Mouse (Mus musculus): ENCODE measurements around the gene Tal1. TPM values are rescaled to one million over a fixed set of nuclear protein-coding genes. Genes with fewer than 3 reads are reported as not detected.

Gene Tal1
- polyA plus RNA-seq, 1 experiment from 2014 or later: 1.4 TPM

- ATAC-seq (ENCODE audit: insufficient number of reproducible peaks, insufficient read depth, low FRiP score, low TSS enrichment, low read depth): no peak
- no peaks in the 10 kb centered on the region for H3K4me1 ChIP-seq
Measured at GRCm38 (mm10) chr4:115075204-115075915, 19.1 kb downstream of the Tal1 start.

GRCm38 (mm10) chr4:115078892-115079820 lies 22.9 kb downstream of the Tal1 start:
- Histone ChIP-seq H3K4me2 (no peak overlapping the region), H3K4me3 (no peak overlapping the region), H3K27ac (no peak overlapping the region), H3K4me1 (no peaks in the 10 kb centered on the region), H3K27me3 (peaks cover 6% of the 10 kb centered on the region; the same call in 1 of the 2 replicates), H3K9ac (peak overlapping the region; percentile 21; the same call in 1 of the 2 replicates), H3K36me3 (no peaks in the 10 kb centered on the region), H3K9me3 (no peaks in the 10 kb centered on the region)
- WGBS: 18% methylated on average over 10 of the region's 10 CpGs
- peak; percentile 15; the same call in 1 of the 2 replicates for ATAC-seq (ENCODE audit: insufficient number of reproducible peaks, insufficient read depth, low FRiP score, low TSS enrichment, low read depth)

More at GRCm38 (mm10) chr4:115075204-115075915, 19.1 kb downstream of the Tal1 start:
- Histone ChIP-seq H3K9me3 (no peaks in the 10 kb centered on the region), H3K4me3 (no peak overlapping the region), H3K27me3 (no peaks in the 10 kb centered on the region), H3K27ac (no peak overlapping the region), H3K4me2 (no peak overlapping the region), H3K36me3 (no peaks in the 10 kb centered on the region), H3K9ac (no peak overlapping the region)
- 46% methylated on average over 3 of the region's 3 CpGs for WGBS

- no peak overlapping the region for H3K27ac ChIP-seq
- H3K27me3 ChIP-seq: peaks cover 9% of the 10 kb centered on the region; the same call in 1 of the 2 replicates
- no peaks in the 10 kb centered on the region for H3K9me3 ChIP-seq
- WGBS: 20% methylated on average over 5 of the region's 5 CpGs
- no peaks in the 10 kb centered on the region for H3K36me3 ChIP-seq
- H3K4me2 ChIP-seq: no peak overlapping the region
- no peak for ATAC-seq (ENCODE audit: insufficient number of reproducible peaks, insufficient read depth, low FRiP score, low TSS enrichment, low read depth)
- no peak overlapping the region for H3K9ac ChIP-seq
- no peak overlapping the region for H3K4me3 ChIP-seq
- no peaks in the 10 kb centered on the region for H3K4me1 ChIP-seq
Measured at GRCm38 (mm10) chr4:115079821-115080349, 23.7 kb downstream of the Tal1 start.

- Histone ChIP-seq H3K4me2 (no peak overlapping the region), H3K36me3 (no peaks in the 10 kb centered on the region), H3K9me3 (no peaks in the 10 kb centered on the region), H3K4me1 (no peaks in the 10 kb centered on the region), H3K27me3 (peaks cover 22% of the 10 kb centered on the region), H3K27ac (no peak overlapping the region), H3K9ac (no peak overlapping the region), H3K4me3 (no peak overlapping the region)
- WGBS: 84% methylated on average over 3 of the region's 3 CpGs
- ATAC-seq (ENCODE audit: insufficient number of reproducible peaks, insufficient read depth, low FRiP score, low TSS enrichment, low read depth): no peak
Measured at GRCm38 (mm10) chr4:115083031-115083430, 26.8 kb downstream of the Tal1 start.

GRCm38 (mm10) chr4:115085522-115086095 lies 29.4 kb downstream of the Tal1 start:
- Histone ChIP-seq H3K36me3 (no peaks in the 10 kb centered on the region), H3K27me3 (peaks cover 40% of the 10 kb centered on the region), H3K9me3 (no peaks in the 10 kb centered on the region), H3K4me2 (no peak overlapping the region), H3K27ac (no peak overlapping the region), H3K9ac (no peak overlapping the region), H3K4me3 (no peak overlapping the region), H3K4me1 (no peaks in the 10 kb centered on the region)
- ATAC-seq (ENCODE audit: insufficient number of reproducible peaks, insufficient read depth, low FRiP score, low TSS enrichment, low read depth): no peak
- 17% methylated on average over 6 of the region's 6 CpGs for WGBS

- Histone ChIP-seq H3K36me3 (no peaks in the 10 kb centered on the region), H3K4me1 (no peaks in the 10 kb centered on the region), H3K9ac (no peak overlapping the region), H3K27me3 (peaks cover 40% of the 10 kb centered on the region), H3K4me3 (no peak overlapping the region), H3K27ac (no peak overlapping the region), H3K4me2 (no peak overlapping the region), H3K9me3 (no peaks in the 10 kb centered on the region)
- no peak for ATAC-seq (ENCODE audit: insufficient number of reproducible peaks, insufficient read depth, low FRiP score, low TSS enrichment, low read depth)
- WGBS: 64% methylated on average over 4 of the region's 4 CpGs
Measured at GRCm38 (mm10) chr4:115086257-115086656, 30.0 kb downstream of the Tal1 start.

- Histone ChIP-seq H3K4me3 (no peak overlapping the region), H3K9me3 (no peaks in the 10 kb centered on the region), H3K27ac (no peak overlapping the region), H3K4me2 (no peak overlapping the region), H3K4me1 (no peaks in the 10 kb centered on the region), H3K36me3 (no peaks in the 10 kb centered on the region), H3K27me3 (peaks cover 42% of the 10 kb centered on the region), H3K9ac (no peak overlapping the region)
- no peak for ATAC-seq (ENCODE audit: insufficient number of reproducible peaks, insufficient read depth, low FRiP score, low TSS enrichment, low read depth)
- WGBS: 61% methylated on average over 3 of the region's 3 CpGs
Measured at GRCm38 (mm10) chr4:115086763-115087415, 30.7 kb downstream of the Tal1 start.

GRCm38 (mm10) chr4:115088611-115089338 lies 32.5 kb downstream of the Tal1 start, which contains the start of gene Pdzk1ip1:
Pdzk1ip1 (plus strand) TSS chr4:115088708.
- Histone ChIP-seq H3K36me3 (no peaks in the 10 kb centered on the region), H3K9me3 (no peaks in the 10 kb centered on the region), H3K4me3 (no peak within 1 kb of the TSS), H3K27me3 (peaks cover 54% of the 10 kb centered on the region), H3K27ac (no peak within 1 kb of the TSS), H3K4me2 (peak within 1 kb of the TSS; percentile 18; the same call in 1 of the 2 replicates), H3K9ac (no peak within 1 kb of the TSS), H3K4me1 (no peaks in the 10 kb centered on the region)
- WGBS: 25% methylated on average over 11 of the region's 11 CpGs
- no peak for ATAC-seq (ENCODE audit: insufficient number of reproducible peaks, insufficient read depth, low FRiP score, low TSS enrichment, low read depth)

GRCm38 (mm10) chr4:115090592-115090991 lies 34.4 kb downstream of the Tal1 start:
- H3K4me2 ChIP-seq: no peak overlapping the region
- no peak overlapping the region for H3K27ac ChIP-seq
- H3K4me3 ChIP-seq: no peak overlapping the region
- peaks cover 2% of the 10 kb centered on the region for H3K4me1 ChIP-seq
- no peak overlapping the region for H3K9ac ChIP-seq
- H3K36me3 ChIP-seq: no peaks in the 10 kb centered on the region
- H3K9me3 ChIP-seq: no peaks in the 10 kb centered on the region
- peaks cover 68% of the 10 kb centered on the region for H3K27me3 ChIP-seq
- ATAC-seq (ENCODE audit: insufficient number of reproducible peaks, insufficient read depth, low FRiP score, low TSS enrichment, low read depth): no peak
- 43% methylated on average over 2 of the region's 2 CpGs for WGBS

GRCm38 (mm10) chr4:115091806-115092205 lies 35.6 kb downstream of the Tal1 start:
- peaks cover 79% of the 10 kb centered on the region for H3K27me3 ChIP-seq
- H3K9me3 ChIP-seq: no peaks in the 10 kb centered on the region
- H3K9ac ChIP-seq: no peak overlapping the region
- H3K4me3 ChIP-seq: no peak overlapping the region
- 65% methylated on average over 3 of the region's 3 CpGs for WGBS
- H3K4me1 ChIP-seq: peaks cover 14% of the 10 kb centered on the region
- H3K36me3 ChIP-seq: no peaks in the 10 kb centered on the region
- ATAC-seq (ENCODE audit: insufficient number of reproducible peaks, insufficient read depth, low FRiP score, low TSS enrichment, low read depth): no peak
- no peak overlapping the region for H3K27ac ChIP-seq
- H3K4me2 ChIP-seq: no peak overlapping the region
